Mouse (Mus musculus) urinary bladder, postnatal 25 days (tissue): ENCODE data around the gene Gm47955.
"Not testable (repeated sequence)": the region's sequence is repeated elsewhere in the genome, so short reads cannot be mapped to it uniquely, and the experiment has no call there.

Experiments
- DNase-seq: peaks from one replicate; pipeline ENCODE4 v3.0.0; 2022; ENCODE audit warnings: low spot score

Gm47955 gene

DNA sequence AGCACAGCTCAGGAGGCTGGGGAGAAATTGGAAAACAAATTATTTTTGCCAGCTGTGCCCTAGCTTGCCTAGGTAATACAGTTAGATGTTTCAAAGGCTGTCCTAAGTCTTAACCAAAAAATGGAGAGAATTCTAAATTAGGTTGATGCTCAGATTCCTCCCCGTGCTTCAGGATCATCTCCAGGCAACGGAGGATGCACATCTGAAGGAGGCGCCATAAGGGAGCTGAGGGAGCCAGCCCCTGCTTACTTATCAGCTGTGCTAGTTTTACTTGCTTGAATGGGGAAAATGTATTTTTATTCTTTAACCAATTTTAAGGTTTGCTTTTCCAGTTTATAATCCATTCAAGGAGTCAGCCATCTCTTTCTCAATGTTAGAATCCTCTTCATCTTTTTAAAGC lies 33.9 kb downstream of the Gm47955 start:
- no peak for DNase-seq

DNA sequence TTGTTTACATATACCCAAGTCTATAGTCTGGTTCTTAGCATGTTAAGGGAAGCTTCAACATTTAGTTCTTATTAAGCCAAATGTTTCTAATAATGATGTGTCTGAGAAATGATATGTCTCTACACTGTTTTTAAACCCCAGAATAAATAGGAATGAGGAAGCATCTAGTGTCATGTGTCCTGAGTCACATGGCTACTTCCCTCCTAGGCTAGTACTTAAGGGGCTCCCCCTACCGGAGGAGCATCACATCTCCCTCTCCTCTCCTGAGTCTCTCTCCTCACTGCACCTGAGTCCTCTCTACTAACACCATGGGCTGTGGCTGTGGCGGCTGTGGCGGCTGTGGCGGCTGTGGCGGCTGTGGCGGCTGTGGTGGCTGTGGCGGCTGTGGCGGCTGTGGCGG lies 40.2 kb downstream of the Gm47955 start, which contains the start of gene Gm47959:
Gene Gm47959 (plus strand): TSS at position 243 of the 400 bp plus-strand sequence.
- DNase-seq, result not testable (repeated sequence)

GRCm38 (mm10) chr1:83006218-83007179 lies 46.4 kb downstream of the Gm47955 start:
- DNase-seq, result no peak

DNA sequence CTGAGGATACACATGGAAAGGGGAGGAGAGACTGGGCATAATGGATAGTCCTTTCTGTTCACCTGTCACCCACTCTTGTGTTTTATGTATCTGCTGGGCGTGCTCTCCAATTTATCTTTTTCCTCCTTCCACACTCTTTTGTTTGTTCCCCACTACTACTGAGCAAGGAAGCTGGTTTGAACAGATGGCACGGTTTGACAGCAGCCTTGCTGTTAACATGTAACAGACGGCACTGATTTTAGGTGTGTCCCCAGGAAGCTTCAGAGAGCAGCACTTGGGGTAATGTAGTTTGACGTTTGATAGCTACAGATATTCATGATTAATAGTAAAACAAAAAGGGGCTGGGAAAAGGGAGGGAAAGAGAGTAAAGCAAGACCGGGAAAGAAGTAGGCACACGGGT lies 47.4 kb downstream of the Gm47955 start:
- DNase-seq, result no peak
